Mouse (Mus musculus): ENCODE results near the gene Nipal4. TPM values are rescaled to one million over a fixed set of nuclear protein-coding genes. Genes with fewer than 3 reads are reported as not detected.

The Nipal4 gene
- polyA plus RNA-seq (2015; fragmentation: Illumina TruSeq; extraction: RNeasy Lipid Tissue Mini Kit (QIAGEN cat#74804); ENCODE audit: low read depth, low replicate concordance): 4.3 TPM

DNA sequence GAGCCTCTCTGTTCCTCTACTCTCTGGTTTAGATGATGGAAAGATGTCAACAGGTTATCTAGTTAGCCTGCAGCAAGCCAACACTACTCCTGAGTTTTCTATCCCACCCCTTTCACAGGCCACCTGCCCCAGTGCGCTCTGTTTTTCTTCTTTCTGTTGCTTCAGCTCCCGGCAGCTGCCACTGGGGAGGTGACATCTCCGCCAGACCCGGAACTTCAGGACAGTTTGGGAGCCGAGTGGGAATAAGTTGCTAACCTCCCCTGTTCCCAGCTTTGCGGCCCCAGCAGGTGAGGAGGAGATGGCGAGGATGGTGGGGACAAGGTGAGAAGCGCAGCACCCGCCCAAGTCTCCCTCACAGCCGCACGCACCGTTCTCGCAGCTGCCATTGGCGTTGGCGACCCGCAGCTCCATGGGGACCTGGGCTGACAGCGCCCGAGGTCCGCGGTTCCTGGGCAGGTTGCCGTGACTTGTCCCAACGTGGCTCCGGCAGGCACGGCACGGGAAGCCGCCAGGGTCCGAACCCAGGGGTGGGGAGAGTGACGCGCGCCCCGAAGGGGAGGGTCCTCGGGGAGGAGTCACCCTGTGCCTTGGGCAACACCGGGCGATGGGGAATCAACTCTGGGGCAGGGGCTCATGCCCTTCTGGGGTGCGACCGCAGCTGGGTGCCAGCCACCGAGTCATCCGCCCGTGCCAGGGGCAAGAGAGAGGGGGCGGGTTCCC is at the start of gene Nipal4:
TSS of gene Nipal4 (minus strand) at position 643 of the 720 bp plus-strand sequence.

Other genes starting within 250 kb of the Nipal4 start
- 11.8 TPM for gene Lsm11, start 221.6 kb downstream of the Nipal4 start, polyA plus RNA-seq (2015; fragmentation: Illumina TruSeq; extraction: RNeasy Lipid Tissue Mini Kit (QIAGEN cat#74804); ENCODE audit: low read depth, low replicate concordance)
- gene Thg1l, start 211.0 kb downstream of the Nipal4 start, polyA plus RNA-seq (2015; fragmentation: Illumina TruSeq; extraction: RNeasy Lipid Tissue Mini Kit (QIAGEN cat#74804); ENCODE audit: low read depth, low replicate concordance): 11.6 TPM
- 0.15 TPM for gene Sox30, start 186.2 kb downstream of the Nipal4 start, polyA plus RNA-seq (2015; fragmentation: Illumina TruSeq; extraction: RNeasy Lipid Tissue Mini Kit (QIAGEN cat#74804); ENCODE audit: low read depth, low replicate concordance)
- gene Gm12166, start 114.2 kb downstream of the Nipal4 start, polyA plus RNA-seq (2015; fragmentation: Illumina TruSeq; extraction: RNeasy Lipid Tissue Mini Kit (QIAGEN cat#74804); ENCODE audit: low read depth, low replicate concordance): 1.5 TPM
- 8.6 TPM for gene Adam19, start 110.5 kb downstream of the Nipal4 start, polyA plus RNA-seq (2015; fragmentation: Illumina TruSeq; extraction: RNeasy Lipid Tissue Mini Kit (QIAGEN cat#74804); ENCODE audit: low read depth, low replicate concordance)
- 3.2 TPM for gene Fndc9, start 69.0 kb upstream of the Nipal4 start, polyA plus RNA-seq (2015; fragmentation: Illumina TruSeq; extraction: RNeasy Lipid Tissue Mini Kit (QIAGEN cat#74804); ENCODE audit: low read depth, low replicate concordance)
- 353 TPM for gene Cyfip2, start 146.4 kb upstream of the Nipal4 start, polyA plus RNA-seq (2015; fragmentation: Illumina TruSeq; extraction: RNeasy Lipid Tissue Mini Kit (QIAGEN cat#74804); ENCODE audit: low read depth, low replicate concordance)
- 0.15 TPM for gene Itk, start 223.0 kb upstream of the Nipal4 start, polyA plus RNA-seq (2015; fragmentation: Illumina TruSeq; extraction: RNeasy Lipid Tissue Mini Kit (QIAGEN cat#74804); ENCODE audit: low read depth, low replicate concordance)
- not detected for gene Fam71b, start 230.1 kb upstream of the Nipal4 start, polyA plus RNA-seq (2015; fragmentation: Illumina TruSeq; extraction: RNeasy Lipid Tissue Mini Kit (QIAGEN cat#74804); ENCODE audit: low read depth, low replicate concordance)